13 mouse cellular contexts compared by ENCODE assay signal in the genomic region with DNA sequence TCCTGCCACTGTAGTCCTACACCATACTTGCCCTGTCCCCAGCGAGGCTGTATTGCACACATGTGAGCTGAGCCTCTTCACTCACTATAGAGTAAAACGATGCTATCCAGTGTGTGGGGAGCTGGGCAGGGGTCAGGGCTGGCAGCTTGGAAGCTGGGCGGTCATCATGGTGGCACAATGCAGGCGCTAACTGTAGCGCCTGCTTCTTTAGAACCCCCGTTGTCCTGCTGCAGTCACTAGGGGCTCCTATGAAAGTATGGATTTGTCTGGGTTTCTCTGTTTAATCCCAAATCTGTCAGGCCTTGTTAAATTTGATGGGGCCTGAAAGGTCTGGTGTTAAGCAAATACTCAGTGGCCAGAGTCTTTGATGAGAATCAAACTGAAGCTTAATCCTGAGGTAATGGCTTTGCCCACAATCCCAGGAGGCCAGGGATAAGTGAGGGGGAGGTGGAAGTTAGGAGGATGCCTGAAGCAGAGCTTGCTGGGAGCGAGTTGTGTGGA.
DNase-seq lines count a peak whose midpoint lies in the region; ATAC-seq and TF ChIP-seq lines count a peak whose summit lies in the region.
"Had no signal": no experiment of that assay in that cellular context is flagged by ENCODE, and none has a peak within 500 bp of the region (broad histone marks: within the 10 kb centered on the region; RNA-seq: fewer than 3 reads in every experiment).

No protein-coding gene starts in this region.

- no peaks in the 10 kb centered on the region for H3K27me3 ChIP-seq in hindbrain, embryonic 12.5 days
- H3K27me3 ChIP-seq in hindbrain, embryonic 16.5 days (replicated peaks; ENCODE audit: control insufficient read depth, insufficient read depth, low read length): no peaks in the 10 kb centered on the region
- 0 out of 2 replicates have a peak, but pooled peaks cover 3% of the 10 kb centered on the region for H3K27me3 ChIP-seq in embryonic facial prominence, embryonic 12.5 days
- no peaks in the 10 kb centered on the region for H3K27me3 ChIP-seq in midbrain, postnatal 0 days (ENCODE audit: insufficient read depth, low read length)
- no peaks in the 10 kb centered on the region for H3K27me3 ChIP-seq in liver, postnatal 0 days (ENCODE audit: insufficient read depth, low read length)
- H3K27me3 ChIP-seq: embryonic facial prominence, embryonic 13.5 days; intestine, embryonic 15.5 days had no signal

- no peak for TF ChIP-seq EP300 in liver, postnatal 0 days (IDR thresholded peaks at IDR 0.05; ENCODE audit: low read depth)

- no peaks in the 10 kb centered on the region for H3K9me3 ChIP-seq in hindbrain, embryonic 12.5 days (replicated peaks)
- H3K9me3 ChIP-seq in hindbrain, embryonic 16.5 days (ENCODE audit: control insufficient read depth, low read length): no peaks in the 10 kb centered on the region
- H3K9me3 ChIP-seq in embryonic facial prominence, embryonic 12.5 days: no peaks in the 10 kb centered on the region
- H3K9me3 ChIP-seq in midbrain, postnatal 0 days (ENCODE audit: low read length): no peaks in the 10 kb centered on the region
- no peaks in the 10 kb centered on the region for H3K9me3 ChIP-seq in liver, postnatal 0 days (ENCODE audit: low read length)
- H3K9me3 ChIP-seq: embryonic facial prominence, embryonic 13.5 days; hindbrain, embryonic 13.5 days; intestine, embryonic 15.5 days had no signal

- H3K27ac ChIP-seq in hindbrain, embryonic 12.5 days: 0 out of 2 replicates have a peak overlapping the region, but pooled peaks have one; percentile 30
- H3K27ac ChIP-seq in hindbrain, embryonic 16.5 days (ENCODE audit: low read depth, low read length): no peak overlapping the region
- H3K27ac ChIP-seq in embryonic facial prominence, embryonic 12.5 days: no peak overlapping the region
- H3K27ac ChIP-seq in midbrain, postnatal 0 days (ENCODE audit: low read depth, low read length): no peak overlapping the region
- H3K27ac ChIP-seq in liver, postnatal 0 days (ENCODE audit: low read depth): no peak overlapping the region
- H3K27ac ChIP-seq: embryonic facial prominence, embryonic 13.5 days; heart, adult 2 months; hindbrain, embryonic 13.5 days; intestine, embryonic 15.5 days had no signal

- DNase-seq in embryo, embryonic 10.5 days (ENCODE audit: low spot score): peak; percentile 36
- DNase-seq in midbrain, postnatal 0 days (ENCODE audit: low spot score): peak; percentile 42
- DNase-seq in liver, postnatal 0 days: no peak
- no peak for DNase-seq in frontal cortex, adult 2 months (ENCODE audit: extremely low spot score in 1 of 2, low spot score in 1 of 2)
- DNase-seq: gastrocnemius, postnatal 10 days; heart, adult 2 months had no signal

- no peaks in the 10 kb centered on the region for H3K36me3 ChIP-seq in hindbrain, embryonic 12.5 days
- H3K36me3 ChIP-seq in hindbrain, embryonic 16.5 days (ENCODE audit: control insufficient read depth, insufficient read depth, low read length): no peaks in the 10 kb centered on the region
- H3K36me3 ChIP-seq in embryonic facial prominence, embryonic 12.5 days: no peaks in the 10 kb centered on the region
- H3K36me3 ChIP-seq in midbrain, postnatal 0 days (ENCODE audit: insufficient read depth, low read length): no peaks in the 10 kb centered on the region
- H3K36me3 ChIP-seq in liver, postnatal 0 days (replicated peaks; ENCODE audit: insufficient read depth, low read length): no peaks in the 10 kb centered on the region
- H3K36me3 ChIP-seq: embryonic facial prominence, embryonic 13.5 days; hindbrain, embryonic 13.5 days; intestine, embryonic 15.5 days had no signal

- H3K4me2 ChIP-seq in hindbrain, embryonic 12.5 days (replicated peaks): no peak overlapping the region
- H3K4me2 ChIP-seq in hindbrain, embryonic 16.5 days (ENCODE audit: low read length): no peak overlapping the region
- H3K4me2 ChIP-seq in embryonic facial prominence, embryonic 12.5 days (replicated peaks): no peak overlapping the region
- no peak overlapping the region for H3K4me2 ChIP-seq in midbrain, postnatal 0 days (ENCODE audit: low read depth, low read length, poor library complexity, severe bottlenecking)
- no peak overlapping the region for H3K4me2 ChIP-seq in liver, postnatal 0 days (ENCODE audit: low read depth, low read length)
- H3K4me2 ChIP-seq: embryonic facial prominence, embryonic 13.5 days; hindbrain, embryonic 13.5 days; intestine, embryonic 15.5 days had no signal

- WGBS in hindbrain, embryonic 12.5 days: 67% methylated on average over 7 of the region's 7 CpGs
- WGBS in hindbrain, embryonic 16.5 days: 73% methylated on average over 7 of the region's 7 CpGs
- WGBS in embryonic facial prominence, embryonic 12.5 days: 48% methylated on average over 7 of the region's 7 CpGs
- WGBS in midbrain, postnatal 0 days: 32% methylated on average over 7 of the region's 7 CpGs
- 75% methylated on average over 7 of the region's 7 CpGs for WGBS in liver, postnatal 0 days (ENCODE audit: insufficient replicate concordance)

- TF ChIP-seq CTCF in midbrain, postnatal 0 days (IDR thresholded peaks at IDR 0.05): no peak
- no peak for TF ChIP-seq CTCF in liver, postnatal 0 days (IDR thresholded peaks at IDR 0.05; ENCODE audit: low read depth)

- peaks cover 12% of the 10 kb centered on the region for H3K4me1 ChIP-seq in hindbrain, embryonic 12.5 days
- no peaks in the 10 kb centered on the region; the same call in none of the 2 replicates for H3K4me1 ChIP-seq in hindbrain, embryonic 16.5 days (ENCODE audit: control insufficient read depth, insufficient read depth, low read depth, low read length)
- H3K4me1 ChIP-seq in embryonic facial prominence, embryonic 12.5 days: peaks cover 10% of the 10 kb centered on the region
- no peaks in the 10 kb centered on the region for H3K4me1 ChIP-seq in midbrain, postnatal 0 days (ENCODE audit: insufficient read depth, low read length)
- 0 out of 2 replicates have a peak, but pooled peaks cover 2% of the 10 kb centered on the region for H3K4me1 ChIP-seq in liver, postnatal 0 days (ENCODE audit: insufficient read depth)
- H3K4me1 ChIP-seq: intestine, embryonic 15.5 days had no signal

- no peak overlapping the region for H3K4me3 ChIP-seq in hindbrain, embryonic 12.5 days
- no peak overlapping the region for H3K4me3 ChIP-seq in hindbrain, embryonic 16.5 days (ENCODE audit: low read length)
- no peak overlapping the region for H3K4me3 ChIP-seq in embryonic facial prominence, embryonic 12.5 days
- no peak overlapping the region for H3K4me3 ChIP-seq in midbrain, postnatal 0 days (ENCODE audit: low read depth, low read length)
- no peak overlapping the region for H3K4me3 ChIP-seq in liver, postnatal 0 days (ENCODE audit: low read depth, low read length)
- H3K4me3 ChIP-seq: embryonic facial prominence, embryonic 13.5 days; heart, adult 2 months; hindbrain, embryonic 13.5 days; intestine, embryonic 15.5 days had no signal

- no peak overlapping the region for H3K9ac ChIP-seq in hindbrain, embryonic 12.5 days
- H3K9ac ChIP-seq in hindbrain, embryonic 16.5 days (ENCODE audit: low read depth, low read length): no peak overlapping the region
- no peak overlapping the region for H3K9ac ChIP-seq in embryonic facial prominence, embryonic 12.5 days
- no peak overlapping the region for H3K9ac ChIP-seq in midbrain, postnatal 0 days (replicated peaks; ENCODE audit: low read length, poor library complexity, severe bottlenecking)
- no peak overlapping the region for H3K9ac ChIP-seq in liver, postnatal 0 days (replicated peaks)
- H3K9ac ChIP-seq: embryonic facial prominence, embryonic 13.5 days; hindbrain, embryonic 13.5 days; intestine, embryonic 15.5 days had no signal

- no peak for ATAC-seq in hindbrain, embryonic 12.5 days (ENCODE audit: low FRiP score)
- no peak for ATAC-seq in hindbrain, embryonic 16.5 days
- ATAC-seq in embryonic facial prominence, embryonic 12.5 days (ENCODE audit: insufficient number of reproducible peaks, insufficient read depth, low FRiP score, low TSS enrichment): peak; percentile 60; the same call in 1 of the 2 replicates
- ATAC-seq in midbrain, postnatal 0 days (ENCODE audit: low FRiP score): no peak
- no peak for ATAC-seq in liver, postnatal 0 days
- no peak for ATAC-seq in activated CD4-positive, CD25-positive, alpha-beta regulatory T cell, adult 4 months
- ATAC-seq: intestine, embryonic 15.5 days had no signal

Comparison
In these comparisons a context has a peak if more than half of its experiments do, and no peak if none do; other contexts are left out.
1. DNase-seq: peak in embryo, embryonic 10.5 days (single experiment) and midbrain, postnatal 0 days (single experiment); none in liver, postnatal 0 days (single experiment) and frontal cortex, adult 2 months (0 of 2).